Mouse (Mus musculus): ENCODE data around the gene Timm8b.
"Not testable (repeated sequence)": the region's sequence is repeated elsewhere in the genome, so short reads cannot be mapped to it uniquely, and the experiment has no call there.

Gene Timm8b

DNA sequence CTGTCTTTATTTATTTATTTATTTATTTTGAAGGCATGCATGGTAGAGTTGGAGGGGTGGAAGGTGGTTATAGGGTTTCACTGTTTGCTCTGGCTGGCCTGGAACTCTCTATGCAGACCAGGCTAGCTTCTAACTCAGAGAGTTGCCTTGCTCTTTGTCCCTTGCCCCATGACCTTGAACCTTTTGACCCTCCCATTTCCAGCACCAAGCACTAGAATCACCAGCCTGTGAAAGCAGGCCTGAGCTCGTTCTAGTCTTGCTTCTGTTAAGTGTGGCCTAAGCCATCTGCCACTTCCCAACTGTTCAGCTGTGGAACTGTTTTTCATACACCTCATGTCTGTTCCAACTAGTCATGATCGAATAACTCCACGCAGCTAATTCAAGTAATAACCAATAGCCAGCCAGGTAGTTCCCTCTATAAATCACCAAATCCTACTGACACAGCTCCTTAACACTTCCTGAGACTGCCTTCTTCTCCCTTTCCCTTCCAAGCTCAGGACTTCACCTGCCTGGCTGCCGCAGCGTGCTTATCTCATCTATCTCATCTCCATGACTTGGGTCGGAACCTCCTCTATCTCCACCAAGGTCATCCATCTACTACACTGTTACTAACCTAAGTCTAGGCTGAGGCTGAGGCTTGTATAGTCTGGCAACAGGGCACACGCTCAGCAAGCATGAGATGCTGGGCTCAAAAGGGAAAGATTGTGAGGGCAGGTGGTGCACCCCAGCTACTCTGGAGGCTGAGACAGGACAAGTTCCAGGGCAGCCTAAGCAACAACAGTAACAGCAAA lies 1.5 kb upstream of the Timm8b start:
- DNase-seq (ENCODE audit: low read depth) = no peak

DNA sequence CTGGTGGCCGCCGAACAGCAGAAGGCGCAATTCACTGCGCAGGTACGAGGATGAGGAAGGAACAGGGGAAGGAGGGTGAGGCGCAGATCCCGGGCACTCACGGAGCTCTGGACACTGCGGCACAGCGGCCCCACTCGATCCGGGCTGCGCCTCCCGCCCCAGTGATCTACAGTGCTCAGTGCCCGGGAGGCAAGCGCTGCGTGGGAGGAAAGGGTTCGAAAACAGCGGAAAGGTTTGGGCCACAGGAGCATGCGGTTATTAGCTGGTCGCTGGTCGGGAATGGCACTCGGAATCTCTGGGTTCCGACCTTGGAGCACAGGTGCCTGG lies 251 bp downstream of the Timm8b start:
- DNase-seq (ENCODE audit: low read depth) = no peak

DNA sequence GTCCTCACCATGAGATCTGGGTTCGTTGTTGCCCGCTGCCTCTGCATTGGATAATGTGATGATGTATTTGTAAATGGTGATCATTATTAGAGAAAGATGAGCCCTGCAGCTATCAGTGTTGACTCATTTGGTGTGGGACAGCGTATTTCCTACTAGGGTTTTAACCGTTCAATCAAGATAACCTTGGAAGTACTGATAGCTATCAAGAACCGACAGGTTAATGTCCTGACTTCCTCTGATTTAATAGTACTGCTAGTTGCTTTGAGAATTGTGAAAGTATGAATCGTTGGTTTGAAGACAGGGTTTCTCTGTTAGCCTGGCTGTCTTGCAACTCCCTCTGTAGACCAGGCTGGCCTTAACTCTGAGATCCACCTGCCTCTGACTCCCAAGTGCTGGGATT lies 628 bp downstream of the Timm8b start:
- DNase-seq (ENCODE audit: low read depth) = no peak

DNA sequence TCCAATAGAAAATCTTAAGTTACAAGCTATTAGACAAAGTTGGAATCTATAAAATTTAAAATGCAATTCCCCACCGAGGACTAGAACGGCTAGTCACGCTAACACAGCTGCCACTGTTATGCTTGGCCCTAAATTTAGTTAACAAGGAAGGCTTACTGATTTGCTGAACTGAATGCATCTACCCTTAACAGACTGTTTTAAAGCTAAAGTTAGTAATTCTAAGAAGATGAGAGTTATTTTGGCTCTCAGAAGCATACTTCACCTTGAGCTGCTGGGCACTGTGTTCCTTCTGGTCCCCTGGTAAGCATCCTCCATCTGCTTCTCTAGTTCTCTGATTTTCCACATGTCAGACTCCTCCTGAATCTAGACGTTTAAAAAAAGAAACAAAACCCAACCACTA lies 8.4 kb downstream of the Timm8b start:
- no peak for DNase-seq (ENCODE audit: low read depth)

DNA sequence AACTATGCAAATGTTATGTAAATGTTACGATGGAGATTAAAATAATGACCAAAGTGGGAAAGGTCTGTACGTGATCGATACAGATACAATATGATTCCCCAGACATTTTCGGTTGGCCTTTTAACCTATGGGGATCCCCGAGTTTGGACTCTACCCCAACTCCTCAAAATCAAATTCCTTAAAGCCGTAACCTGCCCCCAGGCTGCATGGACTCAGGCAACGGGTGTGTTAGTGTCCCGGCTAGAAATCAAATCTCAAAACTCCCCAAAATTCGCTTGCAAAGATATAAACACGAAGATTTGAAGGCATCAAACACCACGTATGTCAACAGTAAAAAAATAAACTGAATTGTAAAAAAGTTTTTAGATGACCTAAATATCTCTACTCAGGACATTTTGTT lies 12.5 kb downstream of the Timm8b start:
- no peak for DNase-seq (ENCODE audit: low read depth)

DNA sequence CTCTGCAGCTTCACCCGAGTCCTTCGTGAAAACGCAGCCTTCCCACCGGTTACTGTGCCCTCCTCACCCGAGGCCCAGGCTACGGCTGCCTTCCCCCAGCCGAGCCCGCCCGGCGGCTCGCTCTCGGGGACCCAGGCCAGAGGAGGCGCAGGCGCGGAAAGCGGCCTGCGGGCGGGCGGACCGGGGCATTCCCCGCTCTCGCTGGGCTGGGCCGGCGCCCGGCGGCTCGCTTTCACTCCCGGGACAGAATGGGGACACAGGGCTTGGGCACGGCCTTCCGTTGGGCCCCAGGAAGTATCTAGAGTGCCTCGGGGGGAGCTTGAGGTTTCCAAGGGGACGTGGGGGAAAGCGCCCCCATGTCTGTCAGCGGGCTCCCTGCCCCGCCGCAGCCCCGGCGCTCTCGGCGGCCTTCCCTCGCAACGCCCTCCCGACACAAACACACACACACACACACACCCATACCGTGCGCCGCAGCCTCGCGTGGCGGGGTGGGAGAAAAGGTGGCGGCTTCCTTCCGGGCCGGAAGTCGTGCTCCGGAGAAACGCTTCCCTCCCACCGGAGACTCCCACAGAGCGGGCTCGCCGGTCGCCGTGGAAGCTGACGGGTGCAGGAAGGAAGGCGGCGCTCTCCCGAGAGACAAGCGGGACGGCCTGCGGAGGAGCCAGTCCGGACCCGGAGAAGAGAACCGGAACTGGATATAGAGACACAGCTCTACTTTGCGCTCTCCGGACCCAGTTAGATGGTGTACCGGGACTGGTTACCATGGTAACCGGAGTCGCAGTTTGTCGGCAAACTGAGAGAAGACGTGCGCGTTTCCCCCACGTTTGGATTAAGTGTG lies 13.3 kb downstream of the Timm8b start, which contains the start of the genes Pih1d2 and Nkapd1:
TSS of gene Pih1d2 (plus strand) at position 556 of the 838 bp plus-strand sequence.
TSS of gene Nkapd1 (minus strand) at position 699 of the 838 bp plus-strand sequence.
- DNase-seq (ENCODE audit: low read depth) = peak; percentile 92

DNA sequence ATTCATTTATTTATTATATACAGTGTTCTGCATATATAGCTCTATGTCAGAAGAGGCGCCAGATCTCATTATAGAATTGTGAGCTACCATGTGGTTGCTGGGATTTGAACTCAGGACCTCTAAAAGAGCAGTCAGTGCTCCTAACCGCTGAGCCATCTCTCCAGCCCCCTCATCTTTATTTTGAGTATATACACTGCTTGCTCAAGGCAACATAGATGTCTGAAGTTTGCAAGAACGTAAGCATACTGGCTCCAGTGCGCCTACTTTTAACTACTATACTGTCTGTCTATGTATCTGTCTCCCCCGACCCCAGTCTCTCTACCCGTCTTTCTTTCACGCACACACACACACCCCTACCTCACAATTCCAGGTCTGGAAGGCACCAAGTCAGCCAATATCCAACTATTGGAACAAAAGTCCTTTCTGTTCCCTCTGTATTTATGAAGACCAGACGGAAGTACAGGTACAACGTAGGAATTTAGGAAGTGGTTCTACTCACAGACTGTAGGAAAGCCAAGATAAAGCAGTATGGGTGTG lies 14.2 kb downstream of the Timm8b start:
- DNase-seq (ENCODE audit: low read depth) = no peak

DNA sequence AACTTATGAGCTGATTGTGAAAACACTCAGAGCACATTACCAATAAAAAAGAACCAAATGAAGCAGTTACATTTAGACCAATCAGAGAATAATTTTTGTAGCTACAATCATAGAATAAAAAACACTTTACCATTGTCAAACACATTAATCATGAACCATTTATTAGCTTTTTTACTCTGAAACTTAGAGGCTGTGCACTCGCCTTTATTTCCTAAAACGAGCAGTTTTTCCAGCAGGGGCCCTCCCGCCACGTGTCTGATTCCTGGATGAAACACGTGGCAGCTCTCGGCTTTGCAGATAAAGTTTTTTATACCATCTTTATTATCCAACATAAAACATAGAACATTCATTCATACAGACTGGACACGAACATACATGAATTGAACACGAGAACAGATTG lies 27.2 kb downstream of the Timm8b start:
- not testable (repeated sequence) for DNase-seq (ENCODE audit: low read depth)

DNA sequence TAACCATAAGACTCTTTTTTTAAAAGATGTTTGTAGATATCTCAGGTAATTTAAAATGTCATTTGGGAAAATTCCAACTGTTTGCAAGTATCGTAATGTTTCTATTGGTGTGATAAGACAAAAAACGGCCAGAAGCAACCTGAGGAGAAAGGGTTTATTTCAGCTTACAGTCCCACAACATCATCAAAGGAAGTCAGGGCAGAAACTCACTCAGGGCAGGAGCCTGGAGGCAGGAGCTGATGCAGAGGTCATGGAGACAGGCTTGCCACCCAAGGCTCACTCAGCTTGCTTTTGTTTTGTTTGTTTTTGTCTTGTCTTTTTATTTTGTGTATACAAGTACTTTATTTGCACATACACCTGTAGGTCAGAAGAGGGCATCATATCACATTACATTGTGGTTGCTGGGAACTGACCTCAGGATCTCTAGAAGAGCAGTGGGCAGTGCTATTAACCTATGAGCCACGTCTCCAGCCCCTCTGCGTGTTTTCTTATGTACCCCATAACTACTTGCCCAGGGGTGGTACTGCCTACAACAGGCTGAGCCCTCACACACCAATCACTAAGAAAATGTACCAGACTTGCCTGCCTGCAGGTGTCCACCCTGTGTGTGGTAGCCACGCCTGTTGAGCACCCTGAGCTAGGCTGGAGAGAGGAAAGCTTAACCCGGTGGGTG lies 28.4 kb downstream of the Timm8b start:
- DNase-seq (ENCODE audit: low read depth) = no peak

DNA sequence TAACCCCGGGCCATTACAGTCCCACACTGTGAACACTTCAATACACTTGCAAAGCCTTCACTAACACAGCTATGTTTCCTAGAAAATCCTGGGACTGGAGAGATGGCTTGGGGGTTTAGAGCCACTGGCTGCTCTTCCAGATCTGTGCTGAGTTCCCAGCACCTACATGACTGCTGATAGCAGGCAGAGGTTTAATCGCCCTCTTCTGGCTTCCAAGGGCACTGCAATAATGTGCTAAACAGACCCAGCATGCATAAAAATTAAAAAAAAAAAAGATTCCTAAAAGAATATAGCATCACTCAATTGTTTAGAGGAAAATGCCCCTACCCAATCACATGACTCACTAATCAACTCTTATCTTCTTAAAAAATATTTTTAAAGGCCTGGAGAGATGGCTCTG lies 29.3 kb downstream of the Timm8b start:
- DNase-seq (ENCODE audit: low read depth) = no peak

DNA sequence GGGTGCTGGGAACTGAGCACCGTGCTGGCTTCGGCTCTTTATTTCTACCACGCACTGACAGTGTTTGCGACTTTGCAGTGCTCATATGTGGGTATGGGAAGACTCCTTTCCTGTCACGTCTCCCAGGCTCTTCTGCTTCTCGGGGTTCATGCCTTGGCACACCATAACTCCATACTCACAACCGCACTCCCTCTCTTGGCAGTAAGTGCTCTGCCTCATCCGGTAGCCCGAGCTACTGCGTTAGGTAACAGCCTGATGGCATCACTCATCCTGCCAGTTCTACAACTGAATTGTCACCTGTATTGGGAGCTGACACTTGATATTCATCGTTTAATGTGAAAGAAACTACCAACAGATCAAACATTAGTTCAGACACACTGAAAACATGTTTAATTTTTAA lies 30.6 kb downstream of the Timm8b start:
- no peak for DNase-seq (ENCODE audit: low read depth)

DNA sequence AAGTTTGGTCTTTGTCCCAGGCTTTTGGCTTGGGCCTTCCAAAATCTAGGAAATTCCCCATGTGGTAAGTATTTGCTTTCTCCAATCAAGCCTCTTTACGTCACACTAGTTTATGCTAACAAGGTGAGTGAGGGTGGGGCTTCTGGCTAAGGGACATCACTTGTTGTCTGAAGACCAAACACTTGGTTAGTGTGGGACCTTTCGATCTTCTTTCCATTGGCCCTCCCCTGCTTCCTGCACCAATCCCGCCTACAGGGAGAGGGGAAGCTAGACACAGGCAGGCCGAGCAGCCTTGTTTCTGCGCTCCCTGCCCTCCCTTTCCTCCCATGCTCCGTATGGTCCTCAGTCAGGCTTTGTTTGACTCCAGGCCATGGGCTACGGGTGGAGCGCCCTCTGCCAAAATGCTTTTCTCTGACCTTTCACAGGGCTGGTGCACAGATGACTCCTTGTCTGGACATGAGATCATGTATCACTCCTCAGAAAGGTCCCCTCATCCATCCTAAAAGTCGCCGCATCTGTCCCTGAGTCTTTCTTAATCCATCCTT lies 43.2 kb downstream of the Timm8b start:
- DNase-seq (ENCODE audit: low read depth) = no peak

DNA sequence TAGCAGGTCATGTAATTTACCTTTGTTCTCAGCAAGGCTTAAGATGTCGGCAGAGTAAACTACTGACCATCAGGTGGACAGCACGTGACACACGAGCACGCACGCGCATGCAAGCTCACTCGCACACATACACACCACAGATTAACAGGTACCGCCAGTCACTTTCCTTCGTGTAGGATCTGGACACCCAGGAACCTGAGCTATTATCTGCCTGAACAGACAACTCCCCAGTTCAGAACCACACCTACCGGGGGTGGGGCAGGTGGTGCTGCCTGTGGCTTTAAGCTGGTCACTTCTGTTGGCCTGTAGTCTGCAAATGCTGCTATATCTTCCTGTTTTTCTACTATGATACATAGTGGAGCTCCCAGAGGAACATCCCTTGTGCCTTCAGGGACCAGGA lies 46.8 kb downstream of the Timm8b start:
- no peak for DNase-seq (ENCODE audit: low read depth)

Measured in c-Kit-positive CD71-negative TER-119-negative erythroid progenitor cells, embryonic 14.5 days (primary cell).